Mouse (Mus musculus): ENCODE measurements around the gene Gdpd5.
A peak's percentile ranks its signal among the peaks of the same experiment; 100 is the strongest.

Gdpd5 gene

GRCm38 (mm10) chr7:99381214-99382087, at the start of gene Gdpd5:
TSS of gene Gdpd5 (plus strand) at chr7:99381414.
- DNase-seq (ENCODE audit: low read depth, low spot score) = peak; percentile 95

- peak; percentile 76 for DNase-seq (ENCODE audit: low read depth, low spot score)
These were observed 48.3 kb upstream of the Gdpd5 start for GRCm38 (mm10) chr7:99332774-99333480.

GRCm38 (mm10) chr7:99340736-99341135, 40.5 kb upstream of the Gdpd5 start:
- no peak for DNase-seq (ENCODE audit: low read depth, low spot score)

GRCm38 (mm10) chr7:99343577-99343976, 37.6 kb upstream of the Gdpd5 start:
- no peak for DNase-seq (ENCODE audit: low read depth, low spot score)

GRCm38 (mm10) chr7:99347268-99347667, 33.9 kb upstream of the Gdpd5 start:
- no peak for DNase-seq (ENCODE audit: low read depth, low spot score)

- no peak for DNase-seq (ENCODE audit: low read depth, low spot score)
These were observed 32.3 kb upstream of the Gdpd5 start for GRCm38 (mm10) chr7:99348883-99349282.

- no peak for DNase-seq (ENCODE audit: low read depth, low spot score)
These were observed 31.2 kb upstream of the Gdpd5 start for GRCm38 (mm10) chr7:99349782-99350720.

- DNase-seq (ENCODE audit: low read depth, low spot score) = no peak
These were observed 30.0 kb upstream of the Gdpd5 start for GRCm38 (mm10) chr7:99351104-99351801.

- DNase-seq (ENCODE audit: low read depth, low spot score) = peak; percentile 80
These were observed 29.3 kb upstream of the Gdpd5 start for GRCm38 (mm10) chr7:99351802-99352517.

GRCm38 (mm10) chr7:99352526-99353400, 28.5 kb upstream of the Gdpd5 start, which contains the start of gene Serpinh1:
TSS of gene Serpinh1 (minus strand) at chr7:99353239.
- DNase-seq (ENCODE audit: low read depth, low spot score) = peak; percentile 42

GRCm38 (mm10) chr7:99355731-99356131, 25.5 kb upstream of the Gdpd5 start:
- peak; percentile 67 for DNase-seq (ENCODE audit: low read depth, low spot score)

- DNase-seq (ENCODE audit: low read depth, low spot score) = no peak
These were observed 24.8 kb upstream of the Gdpd5 start for GRCm38 (mm10) chr7:99356244-99356930.

- DNase-seq (ENCODE audit: low read depth, low spot score) = no peak
These were observed 24.0 kb upstream of the Gdpd5 start for GRCm38 (mm10) chr7:99357201-99357600.

GRCm38 (mm10) chr7:99358371-99358770, 22.8 kb upstream of the Gdpd5 start:
- no peak for DNase-seq (ENCODE audit: low read depth, low spot score)

- peak; percentile 79 for DNase-seq (ENCODE audit: low read depth, low spot score)
These were observed 21.0 kb upstream of the Gdpd5 start for GRCm38 (mm10) chr7:99360021-99360802.

GRCm38 (mm10) chr7:99360803-99361414, 20.3 kb upstream of the Gdpd5 start:
- peak; percentile 44 for DNase-seq (ENCODE audit: low read depth, low spot score)

- DNase-seq (ENCODE audit: low read depth, low spot score) = no peak
These were observed 19.1 kb upstream of the Gdpd5 start for GRCm38 (mm10) chr7:99362137-99362536.
